Mouse (Mus musculus) kidney, adult 2 months (tissue): ENCODE data around the gene Cdc27.

Experiments
- CTCF ChIP-seq: fragments of 200-500 bp; conservative IDR thresholded peaks from 2 replicates; pipeline ENCODE4 v1.5.1; 2011; ENCODE audit warnings: low read depth, mild to moderate bottlenecking, control low read depth, low read length, moderate library complexity, mixed read lengths; ENCODE audit not compliant: insufficient read depth, insufficient read length
- POLR2A ChIP-seq: fragments of 200-500 bp; IDR thresholded peaks from one replicate; pipeline ENCODE4 v1.6.1; 2011; ENCODE audit warnings: low read depth, low read length, control low read depth

DNA sequence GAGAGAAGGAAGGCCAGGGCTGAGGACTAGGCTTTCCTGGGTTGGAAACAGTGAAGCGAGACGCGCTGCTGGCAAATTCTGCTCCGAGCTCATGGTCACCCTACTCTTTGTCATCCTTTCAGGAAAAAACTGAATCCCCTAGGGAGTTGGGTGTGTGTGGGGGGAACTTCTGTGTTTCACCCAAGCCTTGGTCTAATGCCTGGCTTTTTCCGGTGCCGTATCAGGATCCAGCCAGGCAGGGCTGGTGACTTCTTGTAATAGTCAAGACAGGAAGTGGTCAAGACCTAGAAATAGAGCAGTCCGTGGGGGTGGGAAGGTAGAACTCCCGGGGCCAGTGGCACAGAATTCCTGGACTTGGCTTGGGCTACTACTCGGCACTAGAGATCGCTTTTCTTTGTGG is 45.9 kb upstream of the Cdc27 start:
- TF ChIP-seq CTCF (no peak), POLR2A (no peak)
